Mouse (Mus musculus): ENCODE results near the gene Slc41a1. TPM values are rescaled to one million over a fixed set of nuclear protein-coding genes. Genes with fewer than 3 reads are reported as not detected.

Slc41a1 gene
- 14.1 and 14.4 TPM in 2 replicates for polyA plus RNA-seq (2015; fragmentation: Nextera tagmentation; extraction: Ambion mirVana)

DNA sequence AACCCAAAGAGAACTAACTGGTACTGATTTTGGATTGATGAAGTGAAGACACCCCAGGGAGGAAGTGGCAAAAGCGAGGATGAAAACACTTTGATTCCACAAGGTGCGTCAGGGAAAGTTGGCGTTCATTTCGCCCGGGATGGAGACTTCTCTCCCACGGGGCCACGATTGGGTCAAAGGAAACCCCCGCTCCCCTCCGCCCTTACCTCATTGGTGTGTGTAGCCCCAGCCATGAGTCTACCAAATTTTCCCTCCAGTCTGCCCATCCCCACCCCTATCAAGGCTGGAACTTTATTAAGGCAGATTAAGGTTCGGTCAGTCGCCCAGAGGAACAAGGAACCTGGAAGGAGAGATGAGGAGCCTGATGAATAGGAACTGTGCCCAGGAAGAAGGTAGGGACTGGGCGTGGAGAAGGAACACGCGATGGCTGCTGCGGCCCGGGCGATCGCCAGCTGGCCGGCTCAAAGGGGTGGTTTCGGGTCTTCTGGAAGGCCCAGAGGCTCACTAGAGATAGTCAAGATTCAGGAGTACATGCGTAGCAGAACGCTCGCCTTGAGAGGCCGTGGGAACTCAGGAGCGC, at the start of gene Slc41a1:
Gene Slc41a1 (plus strand): TSS at position 287 of the 580 bp plus-strand sequence.
- Histone ChIP-seq H3K9ac (replicated peaks) (peak within 1 kb of the TSS; percentile 76), H3K27me3 (no peaks in the 10 kb centered on the region), H3K9me3 (no peaks in the 10 kb centered on the region), H3K4me2 (replicated peaks) (peak within 1 kb of the TSS; percentile 86), H3K4me1 (replicated peaks) (peaks cover 42% of the 10 kb centered on the region), H3K36me3 (peaks cover 10% of the 10 kb centered on the region), H3K4me3 (replicated peaks) (peak within 1 kb of the TSS; percentile 61), H3K27ac (peak within 1 kb of the TSS; percentile 80)
- no peak for ATAC-seq
- WGBS = 2% methylated on average over 25 of the region's 25 CpGs

DNA sequence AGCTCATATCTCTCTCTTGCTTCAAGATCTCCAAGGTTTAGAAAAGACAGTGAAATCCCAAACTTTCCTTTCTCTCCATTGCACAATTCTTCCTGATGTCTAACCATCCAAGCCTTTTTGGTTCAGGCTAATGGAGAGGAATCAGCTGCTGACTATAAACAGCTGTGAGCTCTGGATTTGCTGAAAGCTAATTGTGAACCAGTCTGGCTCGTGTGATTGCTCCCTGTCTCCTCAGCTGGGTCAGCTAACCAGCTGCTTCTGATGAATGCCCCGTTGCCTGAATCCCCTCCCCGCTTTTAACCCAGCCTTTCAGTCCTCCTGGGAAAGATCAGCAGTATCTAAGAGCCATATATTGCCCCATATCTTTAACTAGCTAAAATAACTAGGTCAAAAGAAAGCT, 32.7 kb upstream of the Slc41a1 start:
- no peaks in the 10 kb centered on the region for H3K36me3 ChIP-seq
- H3K4me2 ChIP-seq (replicated peaks) = no peak overlapping the region
- H3K9ac ChIP-seq (replicated peaks) = no peak overlapping the region
- no peak overlapping the region for H3K4me3 ChIP-seq (replicated peaks)
- no peaks in the 10 kb centered on the region; the same call in 1 of the 2 replicates for H3K4me1 ChIP-seq (replicated peaks)
- ATAC-seq = no peak
- H3K27ac ChIP-seq = no peak overlapping the region
- WGBS = 28% methylated on average over 3 of the region's 3 CpGs
- H3K27me3 ChIP-seq = 0 out of 2 replicates have a peak, but pooled peaks cover 7% of the 10 kb centered on the region
- H3K9me3 ChIP-seq = no peaks in the 10 kb centered on the region

DNA sequence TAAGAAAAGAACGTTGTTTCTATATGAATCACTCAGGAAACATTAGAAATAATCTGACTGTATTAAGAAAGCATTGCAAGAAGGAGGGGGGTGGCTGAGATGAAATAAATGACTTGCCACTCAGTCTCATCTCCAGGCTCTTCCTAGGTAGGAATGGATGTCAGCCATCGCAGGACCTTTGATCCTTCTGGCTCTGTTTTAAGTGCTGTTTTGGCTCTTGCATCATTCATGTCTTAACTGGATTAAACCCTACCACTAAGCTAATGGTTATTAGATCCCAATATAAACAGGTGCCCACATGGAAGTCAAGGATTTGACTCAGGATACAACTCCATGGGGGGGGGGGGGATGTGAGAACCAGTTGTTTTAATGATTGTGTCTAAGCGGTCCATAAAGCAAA, 32.1 kb upstream of the Slc41a1 start:
- no peaks in the 10 kb centered on the region for H3K36me3 ChIP-seq
- WGBS = 79% methylated on average over 3 of the region's 3 CpGs
- H3K4me2 ChIP-seq (replicated peaks) = no peak overlapping the region
- H3K4me3 ChIP-seq (replicated peaks) = no peak overlapping the region
- no peak for ATAC-seq
- H3K4me1 ChIP-seq (replicated peaks) = no peaks in the 10 kb centered on the region; the same call in 1 of the 2 replicates
- H3K9ac ChIP-seq (replicated peaks) = no peak overlapping the region
- 0 out of 2 replicates have a peak, but pooled peaks cover 7% of the 10 kb centered on the region for H3K27me3 ChIP-seq
- no peaks in the 10 kb centered on the region for H3K9me3 ChIP-seq
- no peak overlapping the region for H3K27ac ChIP-seq

DNA sequence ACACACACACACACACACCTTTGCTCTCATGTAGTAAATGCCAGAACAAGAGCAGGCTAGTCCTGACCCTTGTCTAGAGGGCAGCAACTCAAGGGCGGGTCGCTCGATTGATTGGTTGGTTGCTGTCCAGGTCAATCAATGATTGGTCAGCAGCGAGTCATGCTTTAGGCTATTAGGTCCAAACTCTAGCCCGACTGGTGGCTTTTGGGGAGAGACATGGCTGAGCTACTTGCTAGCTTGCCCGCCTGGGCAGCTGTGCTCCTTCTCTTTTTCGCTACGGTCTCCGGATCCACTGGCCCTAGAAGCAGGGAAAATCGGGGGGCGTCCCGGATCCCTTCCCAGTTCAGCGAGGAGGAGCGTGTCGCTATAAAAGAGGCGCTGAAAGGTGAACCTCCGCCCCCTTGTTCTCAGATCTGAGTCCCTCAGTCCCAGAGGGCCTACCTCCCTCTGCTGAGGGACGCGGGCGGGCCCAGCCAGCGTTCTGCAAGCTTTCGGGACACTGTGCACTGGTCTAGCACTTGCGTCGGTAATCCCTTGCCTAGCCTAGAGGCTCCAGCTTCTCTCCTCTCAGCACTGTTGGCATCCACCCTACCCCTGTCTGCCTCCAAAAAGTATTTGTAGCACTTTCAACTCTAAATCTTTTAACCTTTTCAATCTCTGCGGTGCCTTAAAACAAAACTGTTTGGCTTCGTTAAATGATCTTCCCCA, 29.9 kb upstream of the Slc41a1 start, which contains the start of gene Pm20d1:
Gene Pm20d1 (plus strand): TSS at position 180 of the 708 bp plus-strand sequence.
- Histone ChIP-seq H3K27me3 (0 out of 2 replicates have a peak, but pooled peaks cover 7% of the 10 kb centered on the region), H3K27ac (no peak within 1 kb of the TSS), H3K4me3 (replicated peaks) (peak within 1 kb of the TSS; percentile 31), H3K36me3 (no peaks in the 10 kb centered on the region), H3K4me2 (replicated peaks) (peak within 1 kb of the TSS; percentile 53), H3K4me1 (replicated peaks) (no peaks in the 10 kb centered on the region; the same call in 1 of the 2 replicates), H3K9me3 (no peaks in the 10 kb centered on the region), H3K9ac (replicated peaks) (peak within 1 kb of the TSS; percentile 54)
- 6% methylated on average over 26 of the region's 26 CpGs for whole genome bisulfite sequencing
- no peak for ATAC-seq

DNA sequence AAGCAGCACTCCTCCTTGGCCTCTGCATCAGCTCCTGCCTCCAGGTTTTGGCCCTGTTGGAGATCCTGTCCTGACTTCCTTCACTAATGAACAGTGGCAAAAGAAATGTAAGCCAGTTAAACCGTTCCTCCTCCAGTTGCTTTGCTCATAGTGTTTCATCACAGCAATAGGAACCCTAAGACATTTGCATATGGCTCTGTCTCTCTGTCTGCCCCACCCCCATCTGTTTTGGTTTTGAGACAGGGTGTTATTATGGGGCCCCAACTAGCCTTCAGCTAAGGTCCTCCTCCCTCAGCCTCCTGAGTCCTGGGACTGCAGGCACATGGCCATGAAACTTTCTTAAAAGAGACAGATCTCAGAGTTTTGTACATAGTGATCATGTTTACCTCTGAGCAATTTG, 27.3 kb upstream of the Slc41a1 start:
- 0 out of 2 replicates have a peak, but pooled peaks cover 7% of the 10 kb centered on the region for H3K27me3 ChIP-seq
- no peaks in the 10 kb centered on the region for H3K36me3 ChIP-seq
- 66% methylated on average over 1 of the region's 1 CpGs for WGBS
- H3K4me1 ChIP-seq (replicated peaks) = no peaks in the 10 kb centered on the region; the same call in 1 of the 2 replicates
- no peak overlapping the region for H3K9ac ChIP-seq (replicated peaks)
- no peak overlapping the region for H3K27ac ChIP-seq
- H3K9me3 ChIP-seq = no peaks in the 10 kb centered on the region
- H3K4me3 ChIP-seq (replicated peaks) = no peak overlapping the region
- no peak for ATAC-seq
- no peak overlapping the region for H3K4me2 ChIP-seq (replicated peaks)

DNA sequence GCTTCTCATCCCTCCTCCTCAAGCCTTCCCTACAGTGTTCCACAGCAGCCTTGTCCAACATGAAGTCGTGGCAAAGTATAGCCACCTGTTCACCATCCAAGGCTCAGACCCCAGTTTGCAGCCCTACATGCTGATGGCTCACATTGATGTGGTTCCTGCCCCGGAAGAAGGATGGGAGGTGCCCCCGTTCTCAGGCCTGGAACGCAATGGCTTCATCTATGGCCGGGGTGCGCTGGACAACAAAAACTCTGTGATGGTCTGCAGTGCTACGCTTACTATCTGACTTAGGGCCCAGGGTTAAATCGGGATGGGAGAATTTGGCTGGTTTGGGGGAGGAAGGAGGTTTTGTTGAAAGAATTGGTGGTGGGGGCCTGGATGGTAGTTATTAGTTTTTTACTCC, 26.2 kb upstream of the Slc41a1 start:
- no peaks in the 10 kb centered on the region; the same call in 1 of the 2 replicates for H3K4me1 ChIP-seq (replicated peaks)
- WGBS = 95% methylated on average over 8 of the region's 8 CpGs
- no peak overlapping the region for H3K4me3 ChIP-seq (replicated peaks)
- H3K9me3 ChIP-seq = no peaks in the 10 kb centered on the region
- no peak overlapping the region for H3K4me2 ChIP-seq (replicated peaks)
- H3K27ac ChIP-seq = no peak overlapping the region
- no peaks in the 10 kb centered on the region for H3K36me3 ChIP-seq
- H3K9ac ChIP-seq (replicated peaks) = no peak overlapping the region
- no peak for ATAC-seq
- H3K27me3 ChIP-seq = 0 out of 2 replicates have a peak, but pooled peaks cover 7% of the 10 kb centered on the region

DNA sequence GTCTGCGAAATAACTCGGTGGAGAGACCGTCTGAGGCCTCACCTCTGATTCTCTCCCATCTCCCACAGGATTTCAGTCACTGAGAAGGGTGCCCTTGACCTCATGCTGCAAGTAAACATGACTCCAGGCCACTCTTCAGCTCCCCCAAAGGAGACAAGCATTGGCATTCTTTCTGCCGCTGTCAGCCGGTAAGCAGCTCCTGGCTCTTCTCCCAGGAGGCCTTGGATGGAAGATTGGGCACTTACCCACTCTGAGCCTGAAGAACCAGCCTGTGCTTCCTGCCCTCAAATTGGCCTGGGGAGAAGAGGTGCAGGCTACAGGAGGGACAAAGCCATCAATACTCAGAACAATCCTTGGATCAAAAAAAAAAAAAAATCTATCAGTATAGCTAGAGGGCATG, 24.6 kb upstream of the Slc41a1 start:
- Histone ChIP-seq H3K9ac (replicated peaks) (no peak overlapping the region), H3K36me3 (no peaks in the 10 kb centered on the region), H3K9me3 (no peaks in the 10 kb centered on the region), H3K4me2 (replicated peaks) (no peak overlapping the region), H3K27me3 (no peaks in the 10 kb centered on the region), H3K4me3 (replicated peaks) (no peak overlapping the region), H3K4me1 (replicated peaks) (no peaks in the 10 kb centered on the region), H3K27ac (no peak overlapping the region)
- ATAC-seq = no peak
- 83% methylated on average over 5 of the region's 5 CpGs for WGBS

DNA sequence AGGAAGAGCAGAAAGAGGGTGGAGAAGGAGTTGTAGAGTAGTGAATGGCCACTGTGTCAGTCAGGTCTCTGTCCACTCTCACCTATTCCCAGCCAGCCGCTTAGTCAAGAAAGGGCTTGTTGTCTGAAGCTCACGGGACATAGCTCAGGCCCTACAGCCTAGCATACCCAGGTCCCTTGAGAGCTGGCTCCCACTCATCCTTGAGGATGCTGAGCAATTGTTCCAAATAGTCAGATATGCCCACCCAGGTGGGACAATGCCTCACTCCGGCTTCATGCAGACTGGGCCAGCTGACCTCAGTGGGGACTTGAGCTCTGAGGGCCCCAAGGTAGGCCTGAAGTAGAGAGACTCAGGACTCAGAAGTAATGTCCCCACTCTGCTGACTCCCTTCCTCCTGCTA, 23.1 kb upstream of the Slc41a1 start:
- Histone ChIP-seq H3K27me3 (no peaks in the 10 kb centered on the region), H3K4me2 (replicated peaks) (no peak overlapping the region), H3K4me3 (replicated peaks) (no peak overlapping the region), H3K9ac (replicated peaks) (no peak overlapping the region), H3K36me3 (no peaks in the 10 kb centered on the region), H3K9me3 (no peaks in the 10 kb centered on the region), H3K27ac (no peak overlapping the region), H3K4me1 (replicated peaks) (no peaks in the 10 kb centered on the region)
- 95% methylated on average over 3 of the region's 3 CpGs for WGBS
- ATAC-seq = no peak

DNA sequence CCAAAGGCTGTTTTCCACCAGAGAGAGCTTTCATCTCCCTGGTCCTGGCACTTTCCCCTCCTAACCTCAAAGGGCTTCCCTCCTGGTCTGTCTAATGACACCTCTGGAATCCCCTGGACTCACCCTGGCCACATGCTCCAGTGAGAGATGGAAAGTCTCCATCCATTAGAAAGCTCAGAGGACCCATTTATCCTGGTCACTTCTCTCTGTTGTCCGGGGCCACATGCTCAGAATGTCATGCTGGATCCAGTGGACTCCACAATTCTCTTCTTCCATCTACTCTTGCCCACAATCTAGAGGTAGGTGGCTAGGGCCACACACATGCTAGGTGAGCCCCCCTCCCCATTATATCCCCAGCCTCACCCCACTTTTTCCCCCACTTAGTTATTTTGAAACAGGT, 18.3 kb upstream of the Slc41a1 start:
- H3K4me1 ChIP-seq (replicated peaks) = no peaks in the 10 kb centered on the region
- WGBS = 79% methylated on average over 1 of the region's 1 CpGs

DNA sequence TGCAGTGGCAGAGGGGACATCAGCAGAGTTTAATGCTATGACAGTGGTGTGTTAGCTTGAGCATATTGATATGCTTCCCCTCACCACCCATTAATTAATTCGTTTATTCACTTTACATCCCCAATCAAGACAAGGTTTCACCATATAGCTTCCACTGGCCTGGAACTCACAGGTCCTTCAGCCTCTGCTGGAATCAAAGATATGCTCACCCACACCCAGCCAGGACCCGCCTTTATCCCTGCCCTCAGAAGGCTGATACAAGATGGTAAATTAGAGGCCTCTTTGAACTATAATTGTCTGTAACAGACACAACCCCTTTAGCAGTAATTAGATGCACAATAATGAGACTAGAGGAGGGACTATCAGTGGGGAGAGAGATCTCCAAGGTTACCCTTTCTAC, 17.6 kb upstream of the Slc41a1 start:
- no peak overlapping the region for H3K9ac ChIP-seq (replicated peaks)
- H3K27ac ChIP-seq = no peak overlapping the region
- H3K4me2 ChIP-seq (replicated peaks) = no peak overlapping the region
- H3K27me3 ChIP-seq = no peaks in the 10 kb centered on the region
- no peak overlapping the region for H3K4me3 ChIP-seq (replicated peaks)
- H3K4me1 ChIP-seq (replicated peaks) = no peaks in the 10 kb centered on the region
- H3K36me3 ChIP-seq = no peaks in the 10 kb centered on the region
- ATAC-seq = no peak
- no peaks in the 10 kb centered on the region for H3K9me3 ChIP-seq
- 66% methylated on average over 2 of the region's 2 CpGs for WGBS

More for the DNA sequence above, 18.3 kb upstream of the Slc41a1 start:
- no peak overlapping the region for H3K27ac ChIP-seq
- no peak overlapping the region for H3K4me2 ChIP-seq (replicated peaks)
- H3K9me3 ChIP-seq = no peaks in the 10 kb centered on the region
- H3K9ac ChIP-seq (replicated peaks) = no peak overlapping the region
- no peak for ATAC-seq
- H3K4me3 ChIP-seq (replicated peaks) = no peak overlapping the region
- H3K36me3 ChIP-seq = no peaks in the 10 kb centered on the region
- no peaks in the 10 kb centered on the region for H3K27me3 ChIP-seq

DNA sequence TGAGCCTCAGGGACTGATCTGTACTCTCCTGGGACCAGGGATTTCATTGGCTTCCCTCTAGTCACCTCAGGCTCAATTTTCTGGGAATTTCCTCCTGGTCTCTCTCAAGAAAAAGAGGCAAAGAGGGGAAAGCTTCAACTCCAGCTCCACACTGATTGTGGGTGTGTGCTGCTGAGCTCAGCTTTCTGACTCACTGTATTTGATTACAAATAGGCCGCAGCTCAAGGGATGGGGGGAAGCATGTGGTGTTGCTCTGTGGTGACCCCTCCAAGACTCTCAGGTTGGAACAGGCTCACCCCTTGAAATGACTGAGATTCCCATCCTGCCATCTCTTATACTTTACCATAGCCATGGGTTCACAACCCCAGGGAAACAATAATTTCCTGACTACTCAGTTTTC, 15.9 kb upstream of the Slc41a1 start:
- Histone ChIP-seq H3K4me1 (replicated peaks) (no peaks in the 10 kb centered on the region), H3K4me3 (replicated peaks) (no peak overlapping the region), H3K9ac (replicated peaks) (no peak overlapping the region), H3K36me3 (no peaks in the 10 kb centered on the region), H3K4me2 (replicated peaks) (no peak overlapping the region), H3K27ac (no peak overlapping the region), H3K27me3 (no peaks in the 10 kb centered on the region), H3K9me3 (no peaks in the 10 kb centered on the region)
- no peak for ATAC-seq
- WGBS = 86% methylated on average over 1 of the region's 1 CpGs

DNA sequence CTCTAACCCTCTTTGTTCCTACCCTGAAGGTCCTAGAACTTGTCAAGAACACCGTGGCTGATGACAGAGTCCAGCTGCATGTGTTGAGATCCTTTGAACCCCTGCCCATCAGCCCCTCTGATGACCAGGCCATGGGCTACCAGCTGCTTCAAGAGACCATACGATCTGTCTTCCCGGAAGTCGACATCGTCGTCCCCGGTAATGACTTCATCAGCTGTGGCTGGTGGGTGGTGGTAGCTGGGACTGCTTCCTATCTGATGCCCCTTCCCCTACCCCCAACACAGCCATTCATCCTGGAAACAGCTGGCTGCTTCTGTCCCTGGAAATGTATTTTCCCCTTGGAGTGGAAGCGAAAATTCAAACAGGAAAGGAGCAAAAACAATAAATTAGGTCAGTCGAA, 15.3 kb upstream of the Slc41a1 start:
- no peak overlapping the region for H3K9ac ChIP-seq (replicated peaks)
- H3K4me2 ChIP-seq (replicated peaks) = no peak overlapping the region
- no peaks in the 10 kb centered on the region for H3K27me3 ChIP-seq
- H3K27ac ChIP-seq = no peak overlapping the region
- WGBS = 92% methylated on average over 9 of the region's 9 CpGs
- no peak for ATAC-seq
- no peak overlapping the region for H3K4me3 ChIP-seq (replicated peaks)
- no peaks in the 10 kb centered on the region for H3K4me1 ChIP-seq (replicated peaks)
- no peaks in the 10 kb centered on the region for H3K9me3 ChIP-seq
- H3K36me3 ChIP-seq = no peaks in the 10 kb centered on the region

All from midbrain, embryonic 13.5 days (tissue).